Mouse (Mus musculus): Measurements from ENCODE around the gene Tmem238.

DNA sequence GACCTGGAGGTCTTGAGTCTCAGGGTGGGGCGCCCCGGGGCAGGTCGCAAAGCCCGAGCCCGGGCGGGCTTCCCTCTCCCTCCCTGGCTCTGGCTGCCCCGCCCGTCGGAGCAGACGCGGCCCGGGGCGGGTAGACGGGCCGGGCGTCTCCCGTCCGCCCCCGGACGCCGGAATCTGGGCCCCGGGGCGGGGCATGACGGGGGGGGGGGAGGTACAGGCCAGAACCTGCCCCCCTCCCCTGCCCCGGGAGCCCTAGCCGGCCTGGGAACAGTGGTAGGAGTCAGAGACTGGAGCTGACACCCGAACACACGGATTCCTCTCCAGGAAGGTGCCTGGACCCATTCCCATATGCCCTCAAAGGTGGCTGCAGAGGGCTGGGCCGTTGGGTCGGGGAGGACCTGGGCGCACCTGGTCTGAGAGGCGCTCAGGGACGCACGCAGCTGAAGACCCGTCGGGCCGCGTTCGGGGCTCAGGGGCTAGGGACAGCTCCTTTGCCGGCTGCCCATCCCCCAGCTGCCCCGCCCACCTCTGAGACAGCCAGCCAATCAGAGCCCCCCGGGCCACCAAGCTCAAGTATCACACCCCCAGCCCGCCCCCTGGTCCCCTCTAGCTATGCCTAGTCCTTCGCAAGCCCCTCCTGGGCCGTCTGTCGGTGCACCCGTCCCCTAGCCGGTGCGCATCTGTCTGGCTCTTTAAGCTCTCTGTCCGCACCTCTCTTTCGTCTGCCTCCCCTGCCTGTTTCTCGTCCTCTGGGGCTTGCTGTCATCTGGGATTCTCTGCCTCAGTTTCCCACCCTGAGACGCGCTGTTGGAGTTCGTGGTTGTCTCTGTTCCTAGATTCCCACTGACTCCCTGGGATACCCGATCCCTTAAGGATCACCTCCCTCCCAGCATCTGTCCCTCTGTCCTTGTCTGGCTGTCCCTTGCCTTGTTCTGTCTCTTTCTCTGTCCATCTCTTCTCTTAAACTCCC lies 12.3 kb downstream of the Tmem238 start:
- TF ChIP-seq POLR2A (IDR thresholded peaks at IDR 0.05; ENCODE audit: borderline replicate concordance, extremely low read depth, low read depth, low read length) (no peak), CTCF (IDR thresholded peaks at IDR 0.05; ENCODE audit: insufficient read depth, low read length) (no peak)

All from lung, adult 2 months (tissue).